Mouse (Mus musculus): ENCODE measurements around the gene Gosr2.

The Gosr2 gene

DNA sequence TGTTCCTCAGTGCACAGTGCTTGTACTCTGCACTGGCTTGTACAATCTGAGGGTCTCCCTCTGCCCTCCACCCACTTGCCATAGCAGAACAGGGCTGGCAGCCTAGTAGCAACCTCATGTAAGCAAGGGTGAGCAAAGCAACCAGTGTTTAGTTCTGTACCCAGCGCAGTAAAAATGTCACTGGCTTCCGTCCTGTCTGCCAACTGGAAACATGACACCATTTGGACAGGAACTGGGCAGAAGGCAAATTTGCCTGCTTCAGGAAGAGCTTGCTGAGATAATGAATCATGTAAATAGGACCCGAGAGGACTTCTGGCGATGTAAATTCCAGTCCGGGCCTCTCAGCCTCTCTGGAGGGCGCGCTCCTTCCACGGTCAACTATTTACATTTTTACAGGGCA lies 52.0 kb downstream of the Gosr2 start:
- DNase-seq, result no peak

DNA sequence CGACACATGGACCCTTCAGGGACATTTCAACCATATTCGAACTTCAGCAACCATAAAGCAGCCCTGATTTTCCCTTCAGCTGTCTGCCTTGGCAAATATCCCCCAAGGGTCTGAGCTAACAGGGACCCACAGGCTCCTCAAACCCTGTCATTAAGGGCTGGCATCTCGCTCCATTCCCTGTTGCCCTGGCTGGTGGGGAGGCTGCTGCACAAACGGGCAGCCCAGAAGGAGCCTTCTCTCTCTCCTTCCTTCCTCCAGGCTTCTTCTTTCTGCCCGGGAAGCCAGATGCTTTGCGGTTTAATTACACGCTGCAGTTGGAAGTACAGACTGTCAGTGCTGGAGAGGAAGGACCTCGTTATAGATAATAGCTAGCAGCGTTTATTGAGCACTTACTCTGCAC lies 54.5 kb downstream of the Gosr2 start:
- DNase-seq, result no peak

DNA sequence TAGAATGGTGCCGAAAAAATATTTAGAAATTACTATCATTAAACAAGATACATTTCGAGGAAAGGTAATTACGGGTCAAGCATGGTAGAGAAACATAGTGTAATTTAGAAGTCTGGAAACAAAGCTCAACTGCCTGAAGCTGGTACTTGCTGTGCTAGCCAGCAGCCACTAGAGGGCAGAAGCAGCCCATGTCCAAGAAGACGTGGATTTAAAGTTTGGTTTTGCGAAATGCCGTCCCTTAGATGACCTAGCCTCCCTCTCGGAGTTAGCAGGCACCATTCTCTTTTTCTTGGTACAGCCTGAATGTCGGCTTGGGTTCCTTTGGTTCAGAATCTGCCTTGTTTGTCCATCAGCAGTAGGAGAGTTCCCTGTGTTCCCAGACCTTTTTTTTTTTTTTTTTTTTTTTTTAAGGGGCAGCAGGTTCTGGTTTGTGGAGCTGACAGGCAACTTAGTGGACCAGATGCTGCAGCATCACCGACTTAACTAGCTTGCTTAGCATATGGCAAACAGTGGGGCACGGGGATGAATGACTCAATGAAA lies 58.2 kb downstream of the Gosr2 start:
- DNase-seq, result no peak

DNA sequence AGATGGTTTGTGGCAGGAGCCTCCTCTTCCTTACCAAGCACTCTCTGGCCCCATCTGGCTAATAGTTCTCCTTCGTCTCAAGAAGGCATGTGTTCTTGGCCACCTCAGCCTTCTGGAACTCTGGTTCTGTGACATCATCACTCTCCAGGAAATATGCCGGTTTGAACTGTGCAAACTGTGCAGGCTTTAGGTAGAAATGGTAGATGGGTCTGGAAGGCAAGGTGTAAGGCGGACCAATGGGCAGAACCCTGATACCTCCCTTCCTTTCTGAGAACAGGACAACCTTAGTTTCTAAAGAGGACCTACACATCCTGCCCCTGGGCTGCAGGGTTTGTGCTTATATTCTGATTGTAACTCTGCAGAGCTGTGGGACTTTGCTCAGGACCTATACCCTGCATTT lies 58.9 kb downstream of the Gosr2 start, which contains the start of gene Lyzl6:
Gene Lyzl6, minus strand, starts transcription at position 101 of the 400 bp plus-strand sequence.
- DNase-seq, result no peak

DNA sequence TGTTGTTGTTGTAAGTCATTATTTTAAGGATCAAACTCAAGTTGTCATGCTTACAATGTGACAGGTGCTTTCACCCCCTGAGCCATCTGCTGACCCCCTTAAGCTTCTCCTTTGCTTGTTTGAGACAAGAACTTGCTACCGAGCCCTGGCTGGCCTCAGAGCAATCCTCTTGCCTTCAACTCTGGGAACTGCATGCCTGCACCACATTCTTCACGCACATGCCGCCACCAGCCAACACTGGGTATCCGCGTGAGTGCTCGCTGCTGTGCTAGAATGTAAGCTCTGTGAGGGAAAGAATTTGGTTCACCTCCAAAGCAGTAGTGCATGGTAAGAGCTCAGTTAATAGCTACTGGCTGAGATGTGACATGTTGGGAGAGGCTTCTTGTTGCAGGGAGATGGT lies 61.4 kb downstream of the Gosr2 start:
- no peak for DNase-seq

DNA sequence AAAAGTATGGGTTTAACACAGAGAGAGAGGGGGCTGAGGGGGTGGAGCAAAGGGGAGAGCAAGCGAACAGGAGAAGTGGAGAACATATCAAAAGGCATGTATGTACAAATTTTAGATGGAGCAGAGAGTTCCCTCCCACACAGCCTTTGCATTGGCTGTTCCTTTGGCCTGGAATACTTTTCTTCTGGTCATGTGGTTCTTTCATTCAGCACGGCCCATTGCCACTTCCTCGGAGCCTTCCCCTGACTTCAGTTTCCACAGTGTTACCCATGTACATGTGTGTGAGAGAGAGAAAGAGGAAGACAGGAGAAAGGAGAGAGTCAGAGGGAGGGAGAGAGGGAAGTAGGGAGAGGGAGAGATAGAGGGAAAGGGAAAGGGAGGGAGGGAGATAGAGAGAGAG lies 62.2 kb downstream of the Gosr2 start:
- DNase-seq, result no peak

DNA sequence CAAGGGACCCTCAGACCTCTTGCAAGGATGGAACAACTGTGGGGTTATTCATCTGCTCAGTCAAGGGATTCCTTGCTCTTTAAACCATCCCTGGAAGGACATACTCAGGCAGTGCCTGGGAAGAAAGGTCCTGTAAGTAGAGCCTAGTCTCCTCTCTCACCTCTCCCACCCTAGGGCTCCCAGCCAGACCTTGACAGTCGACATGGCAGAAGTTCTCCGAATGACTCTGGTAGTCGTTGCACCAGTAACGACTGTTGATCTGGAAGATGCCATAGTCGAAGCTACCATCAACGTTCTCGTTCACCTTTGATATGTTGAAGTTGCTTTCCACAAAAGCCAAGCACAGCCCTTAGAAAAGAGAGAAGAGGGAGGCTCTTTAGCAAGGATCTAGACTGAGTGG lies 62.9 kb downstream of the Gosr2 start:
- DNase-seq, result no peak

DNA sequence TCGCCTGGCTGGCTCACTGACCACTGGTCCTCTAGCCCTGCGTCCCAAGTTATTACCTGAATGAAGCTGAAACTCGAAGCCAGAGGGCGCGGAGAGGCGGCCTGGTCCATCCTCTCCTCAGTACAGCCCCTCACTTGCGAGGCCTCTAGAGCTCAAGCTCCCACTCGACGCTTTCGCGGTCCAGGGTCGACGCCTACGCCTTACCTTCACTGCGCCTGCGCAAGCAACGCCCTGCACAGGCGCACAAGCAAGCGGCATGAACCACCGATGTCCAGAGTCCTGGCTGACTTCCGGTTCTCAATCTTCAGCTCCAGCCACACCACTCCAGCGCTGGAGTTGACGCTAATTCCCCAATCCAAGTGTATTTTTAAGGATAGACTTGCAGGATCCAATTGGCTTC lies 70.2 kb downstream of the Gosr2 start:
- no peak for DNase-seq

Data from kidney, adult 11 months (tissue).